Mouse (Mus musculus): Measurements from ENCODE around the gene Lbx1. TPM values are rescaled to one million over a fixed set of nuclear protein-coding genes. Genes with fewer than 3 reads are reported as not detected.

The Lbx1 gene
- polyA plus RNA-seq, 1 experiment from 2014 or later: not detected

GRCm38 (mm10) chr19:45237099-45237498 lies 1.5 kb upstream of the Lbx1 start:
- WGBS: 5% methylated on average over 8 of the region's 8 CpGs
- Histone ChIP-seq H3K4me1 (replicated peaks; ENCODE audit: control insufficient read depth, insufficient read depth, low read length) (peaks cover 8% of the 10 kb centered on the region), H3K4me3 (ENCODE audit: low read depth, low read length) (no peak overlapping the region; the same call in 1 of the 2 replicates), H3K9me3 (ENCODE audit: control insufficient read depth, low read length) (no peaks in the 10 kb centered on the region), H3K27me3 (replicated peaks; ENCODE audit: control insufficient read depth, insufficient read depth, low read length) (peaks cover 98% of the 10 kb centered on the region), H3K4me2 (ENCODE audit: low read length) (peak overlapping the region; percentile 48), H3K27ac (ENCODE audit: low read depth) (no peak overlapping the region), H3K36me3 (ENCODE audit: control insufficient read depth, insufficient read depth, low read length) (no peaks in the 10 kb centered on the region), H3K9ac (ENCODE audit: low read length) (no peak overlapping the region)
- DNase-seq (ENCODE audit: low spot score) (peak; percentile 51), ATAC-seq (replicated peaks; ENCODE audit: low FRiP score, low TSS enrichment, low read depth) (no peak)

DNA sequence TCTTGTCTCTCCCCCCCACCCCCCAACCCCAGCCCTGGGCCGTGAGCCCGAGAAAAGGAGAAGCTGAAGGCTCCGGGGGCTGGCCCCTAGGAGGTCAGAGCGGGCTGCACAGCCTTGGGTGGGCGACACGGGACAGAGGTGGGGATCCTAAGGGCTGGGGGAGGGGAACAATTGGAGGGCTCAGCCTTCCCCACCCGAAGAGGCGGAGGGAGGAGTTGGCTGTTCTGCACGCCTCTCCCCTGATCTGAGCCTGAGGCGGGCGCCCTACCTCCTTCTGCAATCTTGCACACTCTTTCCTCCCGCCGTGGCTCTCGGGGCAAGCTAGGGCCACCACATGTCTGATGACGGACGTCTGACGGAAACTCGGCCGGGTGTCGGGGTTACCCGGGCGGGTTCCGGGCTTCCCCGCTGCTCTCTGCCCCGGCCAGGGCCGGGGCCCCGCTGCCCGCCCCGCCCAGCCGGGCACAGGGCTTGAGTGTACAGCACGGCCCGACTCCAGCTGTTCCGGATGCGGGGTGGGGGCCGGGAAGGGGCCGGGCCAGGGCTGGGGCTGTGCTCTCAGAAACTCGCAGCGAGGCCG lies 841 bp upstream of the Lbx1 start:
- H3K4me2 ChIP-seq (ENCODE audit: low read length): peak overlapping the region; percentile 48
- no peak overlapping the region for H3K9ac ChIP-seq (ENCODE audit: low read length)
- no peaks in the 10 kb centered on the region for H3K36me3 ChIP-seq (ENCODE audit: control insufficient read depth, insufficient read depth, low read length)
- ATAC-seq (replicated peaks; ENCODE audit: low FRiP score, low TSS enrichment, low read depth): peak; percentile 30; the same call in 1 of the 2 replicates
- peaks cover 8% of the 10 kb centered on the region for H3K4me1 ChIP-seq (replicated peaks; ENCODE audit: control insufficient read depth, insufficient read depth, low read length)
- under 1% methylated on average over 39 of the region's 39 CpGs for WGBS
- peaks cover 98% of the 10 kb centered on the region for H3K27me3 ChIP-seq (replicated peaks; ENCODE audit: control insufficient read depth, insufficient read depth, low read length)
- H3K27ac ChIP-seq (ENCODE audit: low read depth): no peak overlapping the region
- peak overlapping the region; percentile 26 for H3K4me3 ChIP-seq (ENCODE audit: low read depth, low read length)
- peak; percentile 74 for DNase-seq (ENCODE audit: low spot score)
- no peaks in the 10 kb centered on the region for H3K9me3 ChIP-seq (ENCODE audit: control insufficient read depth, low read length)

GRCm38 (mm10) chr19:45235331-45235741 lies 276 bp downstream of the Lbx1 start:
- Histone ChIP-seq H3K27me3 (replicated peaks; ENCODE audit: control insufficient read depth, insufficient read depth, low read length) (peaks cover 98% of the 10 kb centered on the region), H3K4me2 (ENCODE audit: low read length) (peak overlapping the region; percentile 20), H3K36me3 (ENCODE audit: control insufficient read depth, insufficient read depth, low read length) (no peaks in the 10 kb centered on the region), H3K4me3 (ENCODE audit: low read depth, low read length) (peak overlapping the region; percentile 9; the same call in 1 of the 2 replicates), H3K27ac (ENCODE audit: low read depth) (no peak overlapping the region), H3K9me3 (ENCODE audit: control insufficient read depth, low read length) (no peaks in the 10 kb centered on the region), H3K9ac (ENCODE audit: low read length) (no peak overlapping the region), H3K4me1 (replicated peaks; ENCODE audit: control insufficient read depth, insufficient read depth, low read length) (peaks cover 14% of the 10 kb centered on the region)
- 1% methylated on average over 31 of the region's 53 CpGs for WGBS
- ATAC-seq (replicated peaks; ENCODE audit: low FRiP score, low TSS enrichment, low read depth): no peak
- peak; percentile 75 for DNase-seq (ENCODE audit: low spot score)

- no peak overlapping the region for H3K9ac ChIP-seq (ENCODE audit: low read length)
- peaks cover 14% of the 10 kb centered on the region for H3K4me1 ChIP-seq (replicated peaks; ENCODE audit: control insufficient read depth, insufficient read depth, low read length)
- peaks cover 98% of the 10 kb centered on the region for H3K27me3 ChIP-seq (replicated peaks; ENCODE audit: control insufficient read depth, insufficient read depth, low read length)
- H3K27ac ChIP-seq (ENCODE audit: low read depth): no peak overlapping the region
- WGBS: 1% methylated on average over 42 of the region's 42 CpGs
- no peak for ATAC-seq (replicated peaks; ENCODE audit: low FRiP score, low TSS enrichment, low read depth)
- no peaks in the 10 kb centered on the region for H3K9me3 ChIP-seq (ENCODE audit: control insufficient read depth, low read length)
- DNase-seq (ENCODE audit: low spot score): no peak
- peak overlapping the region; percentile 9; the same call in 1 of the 2 replicates for H3K4me3 ChIP-seq (ENCODE audit: low read depth, low read length)
- no peaks in the 10 kb centered on the region for H3K36me3 ChIP-seq (ENCODE audit: control insufficient read depth, insufficient read depth, low read length)
- H3K4me2 ChIP-seq (ENCODE audit: low read length): peak overlapping the region; percentile 20
These were observed 811 bp downstream of the Lbx1 start for GRCm38 (mm10) chr19:45234771-45235231.

- Histone ChIP-seq H3K27ac (ENCODE audit: low read depth) (no peak overlapping the region), H3K4me2 (ENCODE audit: low read length) (no peak overlapping the region), H3K27me3 (replicated peaks; ENCODE audit: control insufficient read depth, insufficient read depth, low read length) (peaks cover 99% of the 10 kb centered on the region), H3K9ac (ENCODE audit: low read length) (no peak overlapping the region), H3K4me3 (ENCODE audit: low read depth, low read length) (no peak overlapping the region), H3K9me3 (ENCODE audit: control insufficient read depth, low read length) (no peaks in the 10 kb centered on the region), H3K36me3 (ENCODE audit: control insufficient read depth, insufficient read depth, low read length) (no peaks in the 10 kb centered on the region), H3K4me1 (replicated peaks; ENCODE audit: control insufficient read depth, insufficient read depth, low read length) (peaks cover 14% of the 10 kb centered on the region)
- DNase-seq (ENCODE audit: low spot score) (peak; percentile 76), ATAC-seq (replicated peaks; ENCODE audit: low FRiP score, low TSS enrichment, low read depth) (no peak)
- under 1% methylated on average over 22 of the region's 22 CpGs for WGBS
These were observed 1.3 kb downstream of the Lbx1 start for GRCm38 (mm10) chr19:45234191-45234770.

DNA sequence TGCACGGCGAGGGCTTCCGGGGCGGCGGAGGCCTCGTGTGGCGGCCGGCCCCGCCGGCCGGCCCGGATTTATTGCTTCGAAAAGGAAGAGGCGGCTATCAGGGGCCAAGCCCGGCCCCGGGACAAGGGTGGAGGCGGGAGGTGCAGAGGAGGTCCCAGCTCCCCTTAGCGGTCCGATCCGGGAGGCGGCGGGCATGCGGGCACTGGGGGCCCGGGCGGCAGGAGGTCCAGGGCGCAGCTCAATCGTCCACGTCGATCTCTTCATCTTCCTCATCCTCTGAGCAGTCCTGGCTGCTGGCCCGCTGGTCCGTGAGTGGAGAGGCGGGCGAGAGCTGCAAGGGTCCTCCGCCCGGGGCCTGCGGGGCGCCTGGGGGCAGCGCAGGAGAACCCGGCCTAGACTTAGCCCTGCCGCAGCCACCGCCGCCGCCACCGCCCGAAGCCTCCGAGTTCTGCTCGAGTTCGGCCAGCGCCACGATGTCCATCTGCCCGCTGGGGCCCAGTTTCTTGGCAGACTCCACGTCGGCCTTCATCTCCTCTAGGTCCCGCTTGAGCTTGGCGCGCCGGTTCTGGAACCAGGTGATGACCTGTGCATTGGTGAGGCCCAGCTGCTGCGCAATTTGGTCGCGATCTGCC lies 2.0 kb downstream of the Lbx1 start:
- H3K4me3 ChIP-seq (ENCODE audit: low read depth, low read length): no peak overlapping the region
- H3K9me3 ChIP-seq (ENCODE audit: control insufficient read depth, low read length): no peaks in the 10 kb centered on the region
- no peak overlapping the region for H3K27ac ChIP-seq (ENCODE audit: low read depth)
- no peak overlapping the region for H3K4me2 ChIP-seq (ENCODE audit: low read length)
- no peak overlapping the region for H3K9ac ChIP-seq (ENCODE audit: low read length)
- under 1% methylated on average over 60 of the region's 60 CpGs for WGBS
- ATAC-seq (replicated peaks; ENCODE audit: low FRiP score, low TSS enrichment, low read depth): no peak
- peaks cover 14% of the 10 kb centered on the region for H3K4me1 ChIP-seq (replicated peaks; ENCODE audit: control insufficient read depth, insufficient read depth, low read length)
- peak; percentile 80 for DNase-seq (ENCODE audit: low spot score)
- H3K36me3 ChIP-seq (ENCODE audit: control insufficient read depth, insufficient read depth, low read length): no peaks in the 10 kb centered on the region
- H3K27me3 ChIP-seq (replicated peaks; ENCODE audit: control insufficient read depth, insufficient read depth, low read length): peaks cover 99% of the 10 kb centered on the region

DNA sequence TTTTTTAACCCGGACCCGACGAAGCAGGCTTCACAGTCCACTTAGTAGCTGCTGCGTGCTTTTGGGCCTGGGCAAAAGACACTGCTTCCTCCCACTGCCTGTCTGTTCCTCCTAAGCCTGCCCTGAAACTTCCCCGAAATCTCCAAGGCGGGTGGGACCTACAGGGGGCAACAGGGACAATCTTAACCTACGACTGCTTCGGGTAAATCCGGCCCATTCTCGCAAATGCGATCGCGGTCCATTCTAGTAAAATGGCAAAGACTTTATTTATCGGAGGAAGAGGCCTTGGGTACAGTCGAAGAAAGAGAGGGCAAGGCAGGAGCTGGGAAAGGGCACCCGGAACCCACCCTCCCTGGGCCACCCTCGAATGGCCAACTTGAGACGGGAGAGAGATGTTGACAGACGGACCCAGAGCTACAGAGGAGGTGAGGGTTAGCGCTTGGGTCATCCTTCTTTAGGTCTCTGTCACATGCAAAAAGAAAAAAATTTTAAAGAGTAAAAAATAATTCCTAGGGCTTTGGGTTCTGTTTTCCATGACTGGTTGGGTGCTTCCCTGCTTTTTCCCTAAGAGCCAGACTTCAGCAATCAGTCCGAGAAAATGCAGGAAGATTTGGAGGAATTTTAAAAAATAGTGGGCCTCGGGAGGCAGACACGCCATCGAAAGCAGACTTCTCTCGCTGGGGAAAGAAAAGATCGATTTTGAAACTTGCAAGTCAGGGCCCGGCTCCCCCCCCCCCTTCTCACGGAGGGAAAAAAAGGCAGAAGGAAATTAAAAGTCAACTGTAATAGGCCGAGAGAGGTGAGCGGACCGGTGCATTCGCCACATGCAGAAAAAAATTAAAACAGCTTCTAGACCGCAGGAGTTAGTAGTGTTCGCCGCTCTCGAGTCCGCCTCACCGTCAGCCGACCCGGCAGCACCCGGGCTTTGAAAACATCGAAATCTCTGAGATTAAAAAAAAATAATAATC lies 2.9 kb downstream of the Lbx1 start:
- Histone ChIP-seq H3K27me3 (replicated peaks; ENCODE audit: control insufficient read depth, insufficient read depth, low read length) (peaks cover 99% of the 10 kb centered on the region), H3K27ac (ENCODE audit: low read depth) (no peak overlapping the region), H3K9ac (ENCODE audit: low read length) (no peak overlapping the region), H3K36me3 (ENCODE audit: control insufficient read depth, insufficient read depth, low read length) (no peaks in the 10 kb centered on the region), H3K4me1 (replicated peaks; ENCODE audit: control insufficient read depth, insufficient read depth, low read length) (peaks cover 14% of the 10 kb centered on the region), H3K4me3 (ENCODE audit: low read depth, low read length) (no peak overlapping the region), H3K9me3 (ENCODE audit: control insufficient read depth, low read length) (no peaks in the 10 kb centered on the region), H3K4me2 (ENCODE audit: low read length) (no peak overlapping the region)
- peak; percentile 79 for DNase-seq (ENCODE audit: low spot score)
- no peak for ATAC-seq (replicated peaks; ENCODE audit: low FRiP score, low TSS enrichment, low read depth)
- WGBS: 2% methylated on average over 42 of the region's 42 CpGs

GRCm38 (mm10) chr19:45232036-45232410 lies 3.6 kb downstream of the Lbx1 start:
- Histone ChIP-seq H3K9ac (ENCODE audit: low read length) (no peak overlapping the region), H3K9me3 (ENCODE audit: control insufficient read depth, low read length) (no peaks in the 10 kb centered on the region), H3K27ac (ENCODE audit: low read depth) (no peak overlapping the region), H3K36me3 (ENCODE audit: control insufficient read depth, insufficient read depth, low read length) (no peaks in the 10 kb centered on the region), H3K4me3 (ENCODE audit: low read depth, low read length) (no peak overlapping the region), H3K27me3 (replicated peaks; ENCODE audit: control insufficient read depth, insufficient read depth, low read length) (peaks cover 99% of the 10 kb centered on the region), H3K4me1 (replicated peaks; ENCODE audit: control insufficient read depth, insufficient read depth, low read length) (peaks cover 14% of the 10 kb centered on the region), H3K4me2 (ENCODE audit: low read length) (no peak overlapping the region)
- whole genome bisulfite sequencing: under 1% methylated on average over 14 of the region's 14 CpGs
- no peak for ATAC-seq (replicated peaks; ENCODE audit: low FRiP score, low TSS enrichment, low read depth)
- DNase-seq (ENCODE audit: low spot score): peak; percentile 78

Measured in intestine, embryonic 14.5 days (tissue).